Mouse (Mus musculus): ENCODE measurements at regions not wholly inside any gene's neighbourhood (a gene's known extent, or its start where the extent isn't known, plus 50 kb on each side); places are given as distances from the start of the nearest gene placed in this dataset.

- no peak for DNase-seq (ENCODE audit: low spot score in 2 of 2)
Measured at GRCm38 (mm10) chr17:29775836-29776235, 59.0 kb upstream of the Ccdc167 start.

DNA sequence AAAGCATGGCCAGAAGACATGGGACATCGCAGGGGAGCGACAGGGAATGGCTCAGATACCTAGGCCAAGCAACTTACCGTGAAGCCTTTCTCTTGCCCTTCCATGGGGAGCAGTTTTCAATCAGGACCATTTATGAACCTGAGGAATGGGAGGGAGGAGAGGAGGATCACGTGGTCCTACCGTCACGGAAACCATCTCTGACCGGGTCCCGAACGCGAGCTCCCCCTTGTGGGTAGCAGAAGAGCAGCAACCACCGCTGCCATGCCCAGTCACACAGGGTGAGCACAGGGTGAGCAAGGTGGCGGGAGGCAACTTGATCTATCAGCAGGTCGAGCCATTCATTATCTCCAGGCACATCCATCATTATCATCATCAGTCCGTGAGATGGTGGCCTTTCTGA lies 56.5 kb upstream of the Ccdc167 start:
- peak; percentile 64 to 84 for DNase-seq (ENCODE audit: low spot score in 2 of 2)

GRCm38 (mm10) chr17:29770914-29771313 lies 54.1 kb upstream of the Ccdc167 start:
- no peak for DNase-seq (ENCODE audit: low spot score in 2 of 2)

GRCm38 (mm10) chr17:29769631-29770030 lies 52.8 kb upstream of the Ccdc167 start:
- peak; percentile 67 to 78 for DNase-seq (ENCODE audit: low spot score in 2 of 2)

DNA sequence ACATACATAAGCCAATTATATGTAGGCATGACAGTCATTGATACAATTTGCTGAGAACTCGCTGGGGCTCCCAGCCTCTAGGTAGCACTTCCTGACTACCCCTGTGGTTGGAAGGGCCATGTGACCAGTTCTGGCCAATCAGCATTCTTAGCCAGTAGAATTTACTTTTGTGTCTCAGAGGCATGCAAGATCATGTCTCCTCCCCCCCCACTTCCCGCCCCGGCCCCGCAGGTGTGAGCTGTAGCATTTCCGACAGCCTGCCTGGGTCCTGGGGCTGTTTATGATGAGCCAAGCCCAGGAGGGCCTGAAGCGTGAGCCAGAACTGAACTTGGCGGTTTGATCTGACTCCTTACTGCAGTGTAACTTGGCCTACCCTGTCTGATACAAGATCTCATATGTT lies 52.3 kb upstream of the Ccdc167 start:
- peak; percentile 88 to 93 for DNase-seq (ENCODE audit: low spot score in 2 of 2)

DNA sequence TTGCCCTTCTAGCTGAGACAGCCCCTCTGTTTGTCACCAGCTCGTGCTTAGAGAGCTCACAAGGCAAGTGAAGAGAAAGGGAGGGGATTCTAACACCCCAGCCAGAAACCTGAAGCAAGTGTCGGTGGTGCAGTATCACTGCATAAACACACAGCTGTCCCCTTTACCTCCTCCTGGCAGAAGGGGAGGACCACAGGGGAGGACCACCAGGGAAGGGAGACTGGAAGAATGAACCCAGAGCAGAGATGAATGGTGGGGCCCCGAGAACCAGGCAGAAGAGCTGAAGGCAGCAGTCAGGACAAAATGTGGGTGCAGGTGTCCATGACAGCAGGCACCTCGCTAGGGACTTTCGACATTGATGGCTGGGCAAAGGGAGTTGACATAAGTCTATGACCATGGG lies 51.8 kb upstream of the Ccdc167 start:
- peak; percentile 49 to 58 for DNase-seq (ENCODE audit: low spot score in 2 of 2)
